Mouse (Mus musculus) midbrain, postnatal 0 days (tissue): ENCODE measurements around the gene Gm16181. TPM values are rescaled to one million over a fixed set of nuclear protein-coding genes. Genes with fewer than 3 reads are reported as not detected.

Experiments used
- ATAC-seq: fragments of 200-750 bp; cut with Nextera tagmentation; 2 replicates; pipeline ENCODE4 v1.8.0; 2017; ENCODE audit warnings: moderate number of reproducible peaks, mild to moderate bottlenecking, moderate TSS enrichment, moderate library complexity; ENCODE audit not compliant: low FRiP score
- DNase-seq: peaks from one replicate; pipeline ENCODE4 v3.0.0-alpha.2; 2015; ENCODE audit warnings: low spot score
- H3K27ac ChIP-seq: fragments of 300-500 bp; sonication (generic); 2 replicates; pipeline ENCODE4 v1.5.1; 2014; ENCODE audit warnings: low read depth, mild to moderate bottlenecking, low read length, mixed read lengths
- H3K27me3 ChIP-seq: fragments of 300-500 bp; sonication (generic); 2 replicates; pipeline ENCODE4 v1.6.1; 2014; ENCODE audit warnings: low read length, control low read depth, mixed read lengths; ENCODE audit not compliant: insufficient read depth
- H3K36me3 ChIP-seq: fragments of 300-500 bp; sonication (generic); 2 replicates; pipeline ENCODE4 v1.6.1; 2014; ENCODE audit warnings: low read length, control low read depth, mixed read lengths; ENCODE audit not compliant: insufficient read depth
- H3K4me1 ChIP-seq: fragments of 300-500 bp; sonication (generic); 2 replicates; pipeline ENCODE4 v1.6.1; 2014; ENCODE audit warnings: mild to moderate bottlenecking, control low read depth, antibody characterized with exemption, low read length, mixed read lengths; ENCODE audit not compliant: insufficient read depth
- H3K4me2 ChIP-seq: fragments of 300-500 bp; sonication (generic); 2 replicates; pipeline ENCODE4 v1.6.1; 2014; ENCODE audit warnings: low read depth, mild to moderate bottlenecking, low read length, mixed read lengths; ENCODE audit not compliant: poor library complexity, severe bottlenecking
- H3K4me3 ChIP-seq: fragments of 300-500 bp; sonication (generic); 2 replicates; pipeline ENCODE4 v1.5.1; 2014; ENCODE audit warnings: low read depth, mild to moderate bottlenecking, low read length, moderate library complexity
- H3K9ac ChIP-seq: fragments of 300-500 bp; sonication (generic); replicated peaks from 2 replicates; pipeline ENCODE4 v1.6.1; 2014; ENCODE audit warnings: mild to moderate bottlenecking, low read length, moderate library complexity, mixed read lengths; ENCODE audit not compliant: poor library complexity, severe bottlenecking
- H3K9me3 ChIP-seq: fragments of 300-500 bp; sonication (generic); 2 replicates; pipeline ENCODE4 v1.6.1; 2016; ENCODE audit warnings: low read length, control low read depth
- CTCF ChIP-seq: IDR thresholded peaks from 2 replicates; pipeline ENCODE4 v1.5.1; 2016; ENCODE audit warnings: antibody characterized with exemption, mild to moderate bottlenecking
- WGBS: fragments of 180-500 bp; shearing (Covaris S2); extraction: QIAGEN DNeasy Blood & Tissue Kit; methylation state at CpG from one replicate; pipeline ENCODE4 v1.1.7; 2014; 5-methylcytosine and 5-hydroxymethylcytosine counted together
- polyA plus RNA-seq: library from polyadenylated mRNA; unstranded; fragments of >200 nt; fragmentation: Nextera tagmentation; extraction: Ambion mirVana; gene quantifications from 2 replicates; pipeline ENCODE4 v1.2.1, GENCODE M21; 2015
- total RNA-seq: library from RNA; depleted of rRNA; stranded (reverse); fragments of >200 nt; gene quantifications from 2 replicates; pipeline ENCODE4 v1.2.3, GENCODE M21; 2014

Gene Gm16181
- total and polyA plus RNA-seq, 2 experiments from 2014 or later, result 0.33 TPM; not detected in 1

- DNase-seq (peak; percentile 88), ATAC-seq (peak; percentile 60)
- H3K4me3 ChIP-seq, result peak overlapping the region; percentile 82
- TF ChIP-seq CTCF, result peak; percentile 57
- peaks cover 11% of the 10 kb centered on the region; the same call in 1 of the 2 replicates for H3K4me1 ChIP-seq
- H3K36me3 ChIP-seq, result peaks cover 36% of the 10 kb centered on the region
- H3K27me3 ChIP-seq, result no peaks in the 10 kb centered on the region
- H3K4me2 ChIP-seq, result peak overlapping the region; percentile 73
- peak overlapping the region; percentile 97 for H3K9ac ChIP-seq
- no peaks in the 10 kb centered on the region for H3K9me3 ChIP-seq
- WGBS, result under 1% methylated on average over 55 of the region's 55 CpGs
- H3K27ac ChIP-seq, result peak overlapping the region; percentile 99
These were observed 21.6 kb downstream of the Gm16181 start for GRCm38 (mm10) chr17:35242015-35242941.

GRCm38 (mm10) chr17:35243086-35243485 lies 22.5 kb downstream of the Gm16181 start:
- Histone ChIP-seq H3K27me3 (no peaks in the 10 kb centered on the region), H3K9me3 (no peaks in the 10 kb centered on the region), H3K36me3 (peaks cover 43% of the 10 kb centered on the region), H3K27ac (peak overlapping the region; percentile 99), H3K4me3 (peak overlapping the region; percentile 82), H3K9ac (peak overlapping the region; percentile 97), H3K4me2 (peak overlapping the region; percentile 73), H3K4me1 (peaks cover 11% of the 10 kb centered on the region; the same call in 1 of the 2 replicates)
- DNase-seq, result peak; percentile 81
- WGBS, result 2% methylated on average over 16 of the region's 16 CpGs
- TF ChIP-seq CTCF, result peak; percentile 33; the same call in 1 of the 2 replicates
- no peak for ATAC-seq

- 69% methylated on average over 2 of the region's 2 CpGs for WGBS
- Histone ChIP-seq H3K27me3 (no peaks in the 10 kb centered on the region), H3K36me3 (peaks cover 61% of the 10 kb centered on the region), H3K4me1 (peaks cover 11% of the 10 kb centered on the region; the same call in 1 of the 2 replicates), H3K9me3 (no peaks in the 10 kb centered on the region), H3K4me2 (no peak overlapping the region), H3K27ac (no peak overlapping the region), H3K9ac (no peak overlapping the region), H3K4me3 (peak overlapping the region; percentile 82; the same call in 1 of the 2 replicates)
- DNase-seq (no peak), ATAC-seq (no peak)
- no peak for TF ChIP-seq CTCF
These were observed 24.4 kb downstream of the Gm16181 start for GRCm38 (mm10) chr17:35244999-35245398.

GRCm38 (mm10) chr17:35245731-35246623 lies 25.3 kb downstream of the Gm16181 start:
- H3K36me3 ChIP-seq, result peaks cover 70% of the 10 kb centered on the region
- H3K9me3 ChIP-seq, result no peaks in the 10 kb centered on the region
- ATAC-seq (no peak), DNase-seq (peak; percentile 49)
- H3K4me2 ChIP-seq, result no peak overlapping the region
- H3K9ac ChIP-seq, result no peak overlapping the region
- WGBS, result 76% methylated on average over 15 of the region's 15 CpGs
- H3K4me1 ChIP-seq, result peaks cover 11% of the 10 kb centered on the region; the same call in 1 of the 2 replicates
- peak; percentile 71 for TF ChIP-seq CTCF
- no peak overlapping the region; the same call in 1 of the 2 replicates for H3K4me3 ChIP-seq
- no peaks in the 10 kb centered on the region for H3K27me3 ChIP-seq
- H3K27ac ChIP-seq, result no peak overlapping the region

- ATAC-seq, result no peak
- H3K4me2 ChIP-seq, result no peak overlapping the region
- H3K36me3 ChIP-seq, result peaks cover 77% of the 10 kb centered on the region
- H3K27ac ChIP-seq, result no peak overlapping the region
- H3K27me3 ChIP-seq, result no peaks in the 10 kb centered on the region
- TF ChIP-seq CTCF, result no peak
- WGBS, result 93% methylated on average over 7 of the region's 7 CpGs
- no peak overlapping the region for H3K9ac ChIP-seq
- H3K9me3 ChIP-seq, result no peaks in the 10 kb centered on the region
- DNase-seq, result no peak
- no peak overlapping the region for H3K4me3 ChIP-seq
- peaks cover 11% of the 10 kb centered on the region; the same call in 1 of the 2 replicates for H3K4me1 ChIP-seq
These were observed 26.5 kb downstream of the Gm16181 start for GRCm38 (mm10) chr17:35247144-35247543.
